Mouse (Mus musculus) v-Abl transformed pro-B cells (cell line): Measurements from ENCODE around the gene Mmp10.

Source experiments
- in situ Hi-C, 2 experiments: fragments of 400-800 bp; cut with MboI; formaldehyde crosslinking; loops; one replicate each; pipeline ENCODE4 v1.15.1; 2025; ENCODE audit not compliant: unreplicated experiment in 2 of 2

Gene Mmp10

DNA sequence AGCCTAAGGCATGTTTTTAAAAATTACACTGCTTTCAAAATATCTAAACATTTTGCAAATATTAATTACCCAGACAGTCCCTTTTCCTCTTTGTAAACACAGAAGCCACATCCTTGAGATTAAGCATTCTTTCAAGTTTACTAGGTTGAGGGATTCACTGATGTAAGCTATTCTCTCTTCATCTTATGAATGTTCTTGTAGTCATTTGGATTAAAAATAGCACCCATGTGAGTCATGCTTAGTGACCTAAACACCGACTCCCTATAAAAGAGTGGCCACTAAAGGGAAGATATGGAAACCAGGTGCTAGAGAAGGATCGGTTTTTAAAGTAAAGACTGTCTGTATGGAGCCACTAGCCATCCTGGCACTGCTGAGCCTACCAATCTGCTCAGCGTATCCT lies at the start of gene Mmp10:
Gene Mmp10, plus strand, starts transcription at position 302 of the 400 bp plus-strand sequence.
- in situ Hi-C loops = loop anchor here in 1 of 2 experiments (10.0 kb wide), 1 partner anchor 93 kb away; no protein-coding TSS in a partner anchor

DNA sequence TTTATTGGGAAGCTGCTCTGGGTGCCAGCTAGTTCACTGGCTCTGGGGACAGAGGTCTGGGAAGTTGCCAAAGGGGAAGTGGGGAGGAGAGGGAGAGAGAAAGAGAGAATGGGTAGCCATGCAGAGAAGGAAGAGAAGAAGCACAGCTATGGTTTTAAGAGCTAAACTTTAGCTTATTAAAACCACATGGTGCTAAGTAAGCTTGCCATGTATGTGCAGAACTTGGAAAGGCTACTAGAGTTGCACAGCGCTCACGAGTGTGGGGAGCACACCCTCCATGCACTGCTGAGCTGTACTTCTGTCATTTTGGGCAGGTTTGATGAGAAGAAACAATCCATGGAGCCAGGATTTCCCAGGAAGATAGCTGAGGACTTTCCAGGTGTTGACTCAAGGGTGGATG lies 48.9 kb upstream of the Mmp10 start:
- in situ Hi-C loops = no loop called here

DNA sequence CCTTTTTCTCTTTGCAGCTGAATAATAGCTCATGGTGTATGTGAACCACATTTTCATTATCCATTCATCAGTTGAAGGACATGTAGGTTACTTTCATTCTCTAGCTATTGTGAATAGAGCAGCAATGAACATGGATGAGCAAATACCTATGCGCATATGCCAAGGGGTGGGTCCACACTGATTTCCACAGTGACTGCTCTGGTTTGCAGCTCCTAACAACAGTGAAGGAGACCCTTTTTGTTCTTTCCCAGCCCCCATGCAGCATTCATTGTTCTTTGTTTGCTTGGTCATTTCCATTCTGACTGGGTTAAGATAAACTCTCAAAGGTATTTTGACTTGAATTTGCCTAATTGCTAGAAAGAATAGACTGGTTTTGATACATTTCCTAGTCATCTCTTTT lies 31.9 kb upstream of the Mmp10 start:
- in situ Hi-C loops = no loop called here

DNA sequence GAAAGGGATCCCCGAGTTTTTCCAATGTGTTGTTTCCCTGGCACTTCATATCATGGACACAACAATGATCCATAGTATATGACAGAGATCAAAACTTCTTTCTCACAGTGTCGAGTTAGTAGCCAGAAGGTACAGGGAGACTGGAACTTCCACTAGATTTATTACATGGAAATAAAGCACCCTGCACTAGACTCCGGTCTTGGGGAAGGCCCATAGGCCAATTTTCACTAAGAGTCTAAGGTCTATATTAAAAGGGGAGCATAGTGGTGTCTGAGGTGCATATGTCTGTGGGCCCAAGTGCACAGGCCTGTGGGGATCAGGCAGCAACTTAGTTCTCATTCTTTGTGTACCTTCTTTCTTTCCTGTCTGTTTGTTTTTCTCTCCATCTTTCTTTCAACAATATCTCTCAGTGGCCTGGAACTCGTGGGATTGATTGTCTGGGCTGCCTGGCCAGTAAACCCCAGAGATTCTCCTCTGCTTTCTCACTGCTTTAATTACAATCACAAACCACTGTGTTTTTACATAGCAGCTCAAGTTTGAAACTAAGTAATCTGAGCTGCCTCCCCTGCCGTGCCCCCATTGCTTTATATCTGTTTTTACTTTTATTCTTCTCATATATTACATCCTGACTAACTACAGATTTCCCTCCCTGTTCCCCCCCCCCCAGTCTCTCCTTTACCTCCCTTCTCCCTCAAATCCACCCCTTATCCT lies 18.3 kb upstream of the Mmp10 start:
- in situ Hi-C loops = no loop called here

GRCm38 (mm10) chr9:7501138-7501537 lies 1.0 kb upstream of the Mmp10 start:
- in situ Hi-C loops = loop anchor here in 1 of 2 experiments (10.0 kb wide), 1 partner anchor 94 kb away; no protein-coding TSS in a partner anchor

GRCm38 (mm10) chr9:7507321-7507876 lies 5.2 kb downstream of the Mmp10 start:
- in situ Hi-C loops = loop anchor here in 1 of 2 experiments (10.0 kb wide), 1 partner anchor 87 kb away; no protein-coding TSS in a partner anchor

- in situ Hi-C loops = loop anchor here in 1 of 2 experiments (10.0 kb wide), 1 partner anchor 85 kb away; no protein-coding TSS in a partner anchor
These were observed 7.6 kb downstream of the Mmp10 start for GRCm38 (mm10) chr9:7509619-7510233.

DNA sequence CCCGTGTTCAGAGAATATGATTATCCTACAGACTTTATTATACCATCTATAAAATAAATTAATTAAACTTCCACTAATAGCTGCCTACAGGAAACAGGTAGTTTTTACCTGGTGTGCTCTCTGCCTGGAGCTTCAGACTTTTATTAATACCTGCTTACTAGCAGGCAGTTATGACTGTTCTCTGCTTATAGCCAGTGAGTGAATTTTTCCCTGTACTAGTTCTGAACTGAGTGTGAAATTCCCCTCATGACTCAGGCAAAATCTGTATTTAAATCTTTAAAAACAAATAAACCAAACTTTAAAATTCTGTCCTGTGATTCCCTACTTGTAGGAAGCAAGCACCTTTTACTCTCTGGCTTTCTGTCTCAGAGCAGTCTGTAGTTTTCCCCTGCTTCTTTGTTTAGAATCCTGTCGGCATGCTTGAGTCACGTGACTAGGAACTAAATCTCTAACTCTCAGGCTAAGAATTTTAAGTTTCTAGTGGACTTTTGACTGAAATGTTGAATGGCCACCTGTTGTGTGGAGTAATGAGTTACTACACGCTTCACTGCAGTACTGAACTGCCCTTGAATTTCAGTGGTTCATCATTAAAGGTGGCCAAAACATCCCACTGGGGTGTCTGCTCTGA lies 15.9 kb downstream of the Mmp10 start:
- in situ Hi-C loops = no loop called here

- in situ Hi-C loops = no loop called here
These were observed 24.2 kb downstream of the Mmp10 start for GRCm38 (mm10) chr9:7526255-7526940.

DNA sequence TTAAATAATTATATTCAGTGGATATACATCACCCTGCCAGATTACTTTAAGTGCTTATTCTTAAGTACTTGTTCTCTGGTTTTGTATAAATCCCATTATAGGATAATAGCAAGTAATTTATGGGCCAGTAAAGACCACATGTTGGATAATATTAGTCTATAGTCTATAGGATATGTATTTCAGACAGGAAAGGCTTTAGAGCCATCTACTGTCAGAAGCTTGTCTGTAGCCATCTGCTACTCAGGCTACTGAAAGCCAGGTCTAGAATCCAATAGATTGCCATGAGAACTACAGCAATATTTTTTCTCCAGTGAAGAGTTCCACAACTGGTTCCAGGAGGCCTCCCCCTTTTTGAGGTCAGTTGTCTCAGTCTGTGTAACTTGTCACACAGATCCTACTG lies 40.6 kb downstream of the Mmp10 start:
- in situ Hi-C loops = loop anchor here (10.0 kb wide), 4 partner anchors 222 to 1152 kb away; partner anchors contain the start of gene Tmem123 (in 1 of the 2)

GRCm38 (mm10) chr9:7544923-7545457 lies 42.8 kb downstream of the Mmp10 start:
- in situ Hi-C loops = loop anchor here (5.0 to 10.0 kb wide), 5 partner anchors 220 to 1150 kb away; partner anchors contain the start of gene Tmem123 (in 1 of the 2)

DNA sequence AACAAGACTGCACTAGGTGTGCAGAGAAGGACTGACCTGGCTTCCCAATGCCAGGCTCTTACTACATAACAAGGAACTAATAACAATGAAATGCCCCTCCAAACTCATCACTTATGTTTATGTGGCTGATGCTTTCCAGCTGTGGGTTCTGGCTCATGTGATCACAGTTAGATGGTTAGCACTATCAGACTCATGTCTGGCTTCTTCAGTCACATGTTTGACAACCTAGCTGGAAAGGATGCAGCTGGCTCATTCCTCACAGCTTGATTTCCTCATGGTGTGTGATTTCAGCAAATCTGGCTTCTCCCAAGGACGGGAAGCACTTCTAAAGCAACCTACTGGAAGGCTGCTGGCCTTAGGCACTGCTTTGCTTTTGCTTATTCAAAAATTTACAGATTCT lies 43.3 kb downstream of the Mmp10 start:
- in situ Hi-C loops = loop anchor here (5.0 to 10.0 kb wide), 5 partner anchors 219 to 1149 kb away; partner anchors contain the start of gene Tmem123 (in 1 of the 2)

DNA sequence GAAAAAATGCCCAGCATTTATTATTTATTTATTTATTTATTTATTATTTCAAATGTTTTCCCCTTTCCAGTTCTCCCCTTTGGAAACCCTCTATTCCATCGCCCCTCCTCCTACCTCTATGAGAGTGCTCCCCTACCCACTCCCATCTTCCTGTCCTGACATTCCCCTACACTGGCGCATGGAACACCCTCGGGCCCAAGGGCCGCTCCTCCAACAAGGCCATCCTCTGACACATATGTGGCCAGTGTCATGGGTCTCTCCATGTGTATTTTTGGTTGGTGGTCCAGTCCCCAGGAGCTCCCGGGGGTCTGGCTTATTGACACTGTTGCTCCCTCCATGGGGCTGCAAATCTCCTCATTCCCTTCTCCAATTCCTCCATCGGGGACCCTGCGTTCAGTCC lies 43.8 kb downstream of the Mmp10 start:
- in situ Hi-C loops = loop anchor here (5.0 to 10.0 kb wide), 5 partner anchors 219 to 1149 kb away; partner anchors contain the start of gene Tmem123 (in 1 of the 2)

- in situ Hi-C loops = loop anchor here in 1 of 2 experiments (5.0 kb wide), 2 partner anchors 35 to 330 kb away; no protein-coding TSS in a partner anchor
These were observed 49.8 kb downstream of the Mmp10 start for GRCm38 (mm10) chr9:7551943-7552342.

GRCm38 (mm10) chr9:7553536-7553935 lies 51.4 kb downstream of the Mmp10 start:
- in situ Hi-C loops = loop anchor here in 1 of 2 experiments (5.0 kb wide), 2 partner anchors 34 to 331 kb away; no protein-coding TSS in a partner anchor

- in situ Hi-C loops = loop anchor here in 1 of 2 experiments (5.0 kb wide), 2 partner anchors 33 to 332 kb away; no protein-coding TSS in a partner anchor
These were observed 52.2 kb downstream of the Mmp10 start for GRCm38 (mm10) chr9:7554382-7554781.

GRCm38 (mm10) chr9:7558221-7559017 lies 56.3 kb downstream of the Mmp10 start, which contains the start of gene Mmp8:
Mmp8 (plus strand) TSS chr9:7558456.
- in situ Hi-C loops = loop anchor here in 1 of 2 experiments (5.0 kb wide), 1 partner anchor 34 kb away; no protein-coding TSS in a partner anchor
